Mouse (Mus musculus): Measurements from ENCODE around the gene Armc2. TPM values are rescaled to one million over a fixed set of nuclear protein-coding genes. Genes with fewer than 3 reads are reported as not detected.

The Armc2 gene
- total RNA-seq, 1 experiment from 2014 or later, result 0.94 TPM

DNA sequence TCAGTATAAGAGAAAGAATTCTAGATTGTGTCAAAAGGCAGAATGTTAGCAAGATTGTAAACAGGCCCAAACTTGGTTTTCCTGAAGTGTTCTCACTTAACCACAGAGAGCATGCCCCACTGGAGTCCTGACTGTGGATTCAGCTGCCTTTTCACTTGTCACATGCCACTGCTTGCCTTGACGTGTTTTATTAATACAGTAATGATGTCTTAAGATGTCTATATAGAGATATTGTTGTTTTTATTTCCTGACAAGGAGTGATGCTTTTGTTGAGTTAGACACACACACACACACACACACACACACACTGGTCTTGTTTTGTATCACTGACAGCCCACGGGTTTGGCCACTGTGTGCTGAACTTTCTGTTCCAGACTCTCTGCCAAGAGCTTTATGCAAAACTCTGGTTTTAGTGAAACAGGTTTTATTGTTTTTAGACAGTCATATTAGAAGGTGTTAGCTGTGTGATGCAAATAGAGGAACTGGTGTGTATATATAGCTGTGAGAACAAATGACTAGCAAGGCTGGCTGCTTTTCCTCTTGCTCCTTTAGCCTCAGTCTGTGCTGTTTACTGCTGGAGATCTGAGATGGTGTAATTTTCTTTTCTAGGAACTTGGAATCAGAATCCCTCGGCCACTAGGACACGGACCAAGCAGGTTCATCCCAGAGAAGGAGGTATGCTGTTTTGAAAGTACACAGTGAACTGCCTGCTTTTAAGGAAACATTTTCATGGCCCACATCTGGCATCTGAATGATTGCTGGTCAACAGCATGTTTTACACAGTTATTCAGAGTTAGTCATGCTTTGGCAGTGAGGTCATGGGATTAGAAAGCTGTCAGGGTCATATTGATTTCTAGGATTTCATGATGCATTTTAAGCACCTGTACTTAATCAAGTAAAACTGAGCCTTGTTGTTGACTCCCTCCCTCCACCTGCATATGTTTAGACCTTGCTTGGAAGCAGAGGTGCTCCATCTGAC, 124.5 kb downstream of the Armc2 start:
- peak in 1 of 2 experiments; percentile 29; a peak in 2 of 4 replicates for ATAC-seq (replicated peaks in 1 of 2; ENCODE audit: insufficient read depth in 1 of 2, low FRiP score in 2 of 2, low TSS enrichment in 1 of 2, low read depth in 1 of 2, poor library complexity in 2 of 2, severe bottlenecking in 2 of 2)

DNA sequence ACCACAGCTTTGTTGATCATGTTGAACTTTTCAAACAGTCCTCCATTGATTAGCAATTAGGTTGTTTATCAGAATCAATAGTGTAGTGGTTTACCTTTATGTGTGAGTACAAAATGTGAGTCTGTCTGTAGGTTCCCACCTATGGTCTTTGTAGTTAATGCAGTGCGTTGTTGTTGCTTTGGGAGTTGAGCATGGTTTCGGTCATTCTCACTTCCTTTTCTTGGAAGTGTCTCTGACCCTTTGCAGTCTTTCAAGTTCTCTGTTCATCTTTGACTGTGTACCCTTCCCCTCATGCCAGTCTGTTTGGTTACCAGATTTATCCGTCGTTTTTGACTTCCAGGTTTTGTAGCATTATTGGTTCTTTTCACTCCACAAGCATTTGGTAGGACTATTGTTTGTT, 126.9 kb downstream of the Armc2 start:
- no peak for ATAC-seq (replicated peaks in 1 of 2; ENCODE audit: insufficient read depth in 1 of 2, low FRiP score in 2 of 2, low TSS enrichment in 1 of 2, low read depth in 1 of 2, poor library complexity in 2 of 2, severe bottlenecking in 2 of 2)

DNA sequence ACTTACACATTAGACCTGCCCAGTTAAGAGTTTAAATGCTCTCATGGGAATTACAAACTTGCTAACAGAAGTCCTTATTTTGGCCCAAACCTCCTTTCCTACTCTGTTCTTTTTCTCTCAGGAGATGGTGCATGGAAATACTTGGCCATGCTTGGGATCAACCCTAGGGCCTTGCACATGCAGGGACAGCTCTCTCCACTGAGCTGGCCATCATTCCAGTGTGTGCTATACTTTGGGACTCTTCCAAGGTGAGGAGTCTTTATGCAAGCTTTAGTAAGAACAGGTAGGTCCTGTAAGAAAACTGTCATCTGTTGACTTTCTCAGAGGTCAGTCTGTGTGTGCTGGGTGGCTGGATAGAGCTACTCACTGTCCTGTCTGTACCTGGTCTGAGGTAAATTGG, 127.7 kb downstream of the Armc2 start:
- no peak for ATAC-seq (replicated peaks in 1 of 2; ENCODE audit: insufficient read depth in 1 of 2, low FRiP score in 2 of 2, low TSS enrichment in 1 of 2, low read depth in 1 of 2, poor library complexity in 2 of 2, severe bottlenecking in 2 of 2)

- ATAC-seq (replicated peaks in 1 of 2; ENCODE audit: insufficient read depth in 1 of 2, low FRiP score in 2 of 2, low TSS enrichment in 1 of 2, low read depth in 1 of 2, poor library complexity in 2 of 2, severe bottlenecking in 2 of 2), result no peak
Measured at GRCm38 (mm10) chr10:41889566-41889965, 128.7 kb downstream of the Armc2 start.

- ATAC-seq (replicated peaks in 1 of 2; ENCODE audit: insufficient read depth in 1 of 2, low FRiP score in 2 of 2, low TSS enrichment in 1 of 2, low read depth in 1 of 2, poor library complexity in 2 of 2, severe bottlenecking in 2 of 2), result peak; percentile 64 to 68; a peak in 3 of 4 replicates
Measured at GRCm38 (mm10) chr10:41888365-41888941, 129.8 kb downstream of the Armc2 start.

GRCm38 (mm10) chr10:41887080-41887821, 131.0 kb downstream of the Armc2 start:
- ATAC-seq (replicated peaks in 1 of 2; ENCODE audit: insufficient read depth in 1 of 2, low FRiP score in 2 of 2, low TSS enrichment in 1 of 2, low read depth in 1 of 2, poor library complexity in 2 of 2, severe bottlenecking in 2 of 2), result peak; percentile 77 to 81

DNA sequence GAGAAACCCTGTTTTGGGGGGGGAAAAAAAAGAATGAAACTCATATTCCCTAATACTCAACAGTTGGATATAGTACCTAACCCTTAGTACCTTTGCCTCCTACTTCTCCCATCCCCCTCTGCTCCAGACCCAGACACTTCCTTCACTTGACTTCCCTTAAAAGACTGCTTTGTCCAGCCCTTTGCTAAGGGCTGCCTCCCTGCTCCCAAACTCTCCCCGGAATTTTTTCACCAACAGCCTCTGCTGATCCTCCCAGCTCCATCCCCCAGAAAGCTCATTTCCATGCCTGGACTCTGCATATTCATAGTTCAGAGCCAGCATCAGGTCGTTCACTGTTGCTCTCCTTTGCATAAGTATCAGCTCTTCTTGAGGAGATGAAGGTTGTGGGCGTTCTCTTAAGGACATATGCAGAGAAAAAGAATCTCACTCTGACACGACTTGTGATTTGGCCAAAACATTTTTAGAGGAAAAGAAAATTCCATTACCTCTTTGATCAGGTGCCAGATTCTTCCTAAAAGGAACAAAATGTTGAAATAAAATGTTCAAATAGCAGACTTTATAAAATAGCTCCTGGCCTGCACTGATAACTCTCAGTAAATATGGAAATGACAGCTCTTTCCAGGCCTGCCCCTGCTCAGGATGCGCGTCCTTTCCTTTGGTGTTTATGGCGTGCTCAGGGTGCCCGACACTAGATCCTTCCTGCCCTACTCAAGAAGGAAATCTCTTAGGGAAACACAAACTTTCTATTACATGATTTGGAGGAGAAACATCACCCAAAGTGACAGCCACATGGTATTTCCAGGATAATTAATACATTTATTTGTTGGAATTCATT, 134.3 kb downstream of the Armc2 start:
- no peak for ATAC-seq (replicated peaks in 1 of 2; ENCODE audit: insufficient read depth in 1 of 2, low FRiP score in 2 of 2, low TSS enrichment in 1 of 2, low read depth in 1 of 2, poor library complexity in 2 of 2, severe bottlenecking in 2 of 2)

- ATAC-seq (replicated peaks in 1 of 2; ENCODE audit: insufficient read depth in 1 of 2, low FRiP score in 2 of 2, low TSS enrichment in 1 of 2, low read depth in 1 of 2, poor library complexity in 2 of 2, severe bottlenecking in 2 of 2), result no peak
Measured at GRCm38 (mm10) chr10:41881438-41881837, 136.8 kb downstream of the Armc2 start.

GRCm38 (mm10) chr10:41880777-41881176, 137.5 kb downstream of the Armc2 start:
- ATAC-seq (replicated peaks in 1 of 2; ENCODE audit: insufficient read depth in 1 of 2, low FRiP score in 2 of 2, low TSS enrichment in 1 of 2, low read depth in 1 of 2, poor library complexity in 2 of 2, severe bottlenecking in 2 of 2), result peak in 1 of 2 experiments; percentile 37; a peak in 1 of 4 replicates

DNA sequence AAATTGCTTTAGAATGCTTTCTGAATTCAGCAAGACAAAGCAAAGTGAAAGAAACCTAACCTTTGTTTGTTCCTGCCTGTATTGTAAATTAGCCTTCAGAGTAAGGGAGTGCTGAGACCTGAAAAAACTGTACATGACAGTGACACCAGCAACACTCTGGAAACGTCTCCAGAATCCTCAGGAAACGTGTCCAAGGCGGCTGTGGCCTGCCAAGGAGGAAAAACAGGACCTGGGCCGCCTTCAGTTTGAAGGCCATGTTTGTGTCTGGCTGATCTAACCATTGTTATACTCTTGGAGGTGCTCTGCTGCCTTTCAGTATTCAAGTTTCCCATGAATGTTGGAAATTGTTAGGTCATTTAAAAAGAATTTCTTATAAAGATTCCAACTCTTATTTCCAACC, 138.0 kb downstream of the Armc2 start:
- ATAC-seq (replicated peaks in 1 of 2; ENCODE audit: insufficient read depth in 1 of 2, low FRiP score in 2 of 2, low TSS enrichment in 1 of 2, low read depth in 1 of 2, poor library complexity in 2 of 2, severe bottlenecking in 2 of 2), result no peak

- no peak for ATAC-seq (replicated peaks in 1 of 2; ENCODE audit: insufficient read depth in 1 of 2, low FRiP score in 2 of 2, low TSS enrichment in 1 of 2, low read depth in 1 of 2, poor library complexity in 2 of 2, severe bottlenecking in 2 of 2)
Measured at GRCm38 (mm10) chr10:41879675-41880074, 138.6 kb downstream of the Armc2 start.

- ATAC-seq (replicated peaks in 1 of 2; ENCODE audit: insufficient read depth in 1 of 2, low FRiP score in 2 of 2, low TSS enrichment in 1 of 2, low read depth in 1 of 2, poor library complexity in 2 of 2, severe bottlenecking in 2 of 2), result no peak
Measured at GRCm38 (mm10) chr10:41878344-41878743, 139.9 kb downstream of the Armc2 start.

DNA sequence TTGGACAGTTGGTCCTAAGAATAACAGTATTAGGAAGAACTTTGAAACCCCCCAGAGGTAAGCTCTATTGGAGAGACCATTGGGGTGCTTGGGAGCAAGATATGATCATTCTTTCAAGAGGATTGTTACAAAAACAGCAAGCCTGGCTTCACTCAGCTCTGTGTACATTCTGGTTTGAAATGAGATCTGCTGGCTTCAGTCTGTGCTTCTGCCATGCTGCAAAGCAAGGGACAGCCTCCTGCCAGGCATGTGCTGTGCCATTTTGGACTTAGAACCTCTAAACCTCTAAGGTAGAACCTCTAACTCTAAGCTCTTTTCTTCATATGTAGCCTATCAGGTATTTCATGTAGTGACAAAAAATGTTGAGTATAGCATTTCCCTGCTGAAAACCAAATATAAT, 142.6 kb downstream of the Armc2 start:
- no peak for ATAC-seq (replicated peaks in 1 of 2; ENCODE audit: insufficient read depth in 1 of 2, low FRiP score in 2 of 2, low TSS enrichment in 1 of 2, low read depth in 1 of 2, poor library complexity in 2 of 2, severe bottlenecking in 2 of 2)

DNA sequence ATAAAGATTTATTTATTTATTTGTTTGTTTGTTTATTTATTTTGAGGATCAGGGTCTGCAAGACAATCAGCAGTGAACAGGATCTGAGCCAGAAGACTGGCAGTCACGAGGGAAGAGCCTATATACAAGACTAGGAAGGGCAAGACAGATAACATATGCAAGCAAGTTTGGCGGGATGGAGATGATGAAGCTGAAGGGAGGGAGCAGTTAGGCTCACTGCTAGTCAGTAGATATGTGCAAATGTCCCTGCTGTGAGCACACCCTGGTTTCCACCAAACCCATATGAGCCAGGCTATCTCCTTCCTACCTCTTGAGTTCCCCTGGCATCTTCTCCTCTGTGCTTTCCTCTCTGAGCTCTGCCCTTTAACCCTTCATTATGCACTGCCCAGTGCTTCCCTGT, 146.7 kb downstream of the Armc2 start:
- no peak for ATAC-seq (replicated peaks in 1 of 2; ENCODE audit: insufficient read depth in 1 of 2, low FRiP score in 2 of 2, low TSS enrichment in 1 of 2, low read depth in 1 of 2, poor library complexity in 2 of 2, severe bottlenecking in 2 of 2)

DNA sequence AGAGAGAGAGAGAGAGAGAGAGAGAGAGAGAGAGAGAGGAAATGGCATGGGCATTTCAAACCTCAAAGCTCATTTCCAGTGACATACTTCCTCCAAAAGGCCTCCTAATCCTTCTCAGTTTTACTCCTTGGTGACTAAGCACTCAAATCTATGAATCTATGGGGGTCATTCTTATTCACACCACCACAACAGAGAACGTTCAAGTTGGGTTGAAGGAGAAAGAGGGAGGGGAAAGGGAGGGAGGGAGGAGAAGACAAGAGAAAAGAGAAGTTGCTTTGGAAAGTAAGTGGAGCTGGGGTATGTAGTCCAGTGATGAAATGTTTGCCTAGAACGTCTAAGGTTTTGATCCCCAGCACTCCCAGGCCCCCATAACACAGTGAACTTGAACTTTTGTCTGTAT, 148.1 kb downstream of the Armc2 start:
- ATAC-seq (replicated peaks in 1 of 2; ENCODE audit: insufficient read depth in 1 of 2, low FRiP score in 2 of 2, low TSS enrichment in 1 of 2, low read depth in 1 of 2, poor library complexity in 2 of 2, severe bottlenecking in 2 of 2), result peak; percentile 59 to 64; a peak in 3 of 4 replicates

DNA sequence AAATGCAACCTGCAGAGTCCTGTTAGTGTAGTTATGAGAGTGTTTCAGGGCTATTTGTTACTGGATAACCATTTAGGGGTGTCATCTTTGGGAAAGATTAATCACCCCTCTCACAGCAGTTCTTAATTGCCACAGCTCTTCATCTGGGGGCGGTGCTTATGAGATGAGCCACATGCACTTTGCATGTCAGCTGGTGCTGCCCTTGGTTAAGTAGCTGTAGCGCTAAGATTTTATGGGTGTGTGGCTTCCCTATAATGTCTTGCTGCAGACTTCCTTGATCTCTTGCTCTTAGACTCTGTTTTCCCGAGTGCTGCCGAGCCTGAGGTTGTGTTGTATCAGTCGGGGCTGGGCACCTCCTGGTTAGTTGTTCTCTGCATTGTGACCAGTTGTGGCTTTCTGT, 150.3 kb downstream of the Armc2 start:
- no peak for ATAC-seq (replicated peaks in 1 of 2; ENCODE audit: insufficient read depth in 1 of 2, low FRiP score in 2 of 2, low TSS enrichment in 1 of 2, low read depth in 1 of 2, poor library complexity in 2 of 2, severe bottlenecking in 2 of 2)

DNA sequence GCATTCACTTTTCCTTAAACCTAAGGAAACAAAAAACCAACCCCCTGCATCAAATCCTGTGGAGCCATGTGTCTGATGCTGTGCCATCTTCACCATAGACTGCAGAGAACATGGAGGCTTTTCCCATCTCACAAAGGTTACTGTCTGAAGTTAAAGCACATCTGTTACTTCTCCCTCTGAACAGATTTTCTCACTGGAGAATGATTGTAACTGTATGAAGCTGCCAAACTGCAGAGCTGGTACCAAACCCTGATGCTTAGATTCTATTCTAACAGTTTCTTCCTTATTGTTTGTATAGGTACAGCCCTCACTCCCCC, 151.4 kb downstream of the Armc2 start:
- no peak for ATAC-seq (replicated peaks in 1 of 2; ENCODE audit: insufficient read depth in 1 of 2, low FRiP score in 2 of 2, low TSS enrichment in 1 of 2, low read depth in 1 of 2, poor library complexity in 2 of 2, severe bottlenecking in 2 of 2)

Measured in hematopoietic stem cell, adult 5-6 weeks (primary cell).